Mouse (Mus musculus): ENCODE results near the gene Trp53tg5.

The Trp53tg5 gene

DNA sequence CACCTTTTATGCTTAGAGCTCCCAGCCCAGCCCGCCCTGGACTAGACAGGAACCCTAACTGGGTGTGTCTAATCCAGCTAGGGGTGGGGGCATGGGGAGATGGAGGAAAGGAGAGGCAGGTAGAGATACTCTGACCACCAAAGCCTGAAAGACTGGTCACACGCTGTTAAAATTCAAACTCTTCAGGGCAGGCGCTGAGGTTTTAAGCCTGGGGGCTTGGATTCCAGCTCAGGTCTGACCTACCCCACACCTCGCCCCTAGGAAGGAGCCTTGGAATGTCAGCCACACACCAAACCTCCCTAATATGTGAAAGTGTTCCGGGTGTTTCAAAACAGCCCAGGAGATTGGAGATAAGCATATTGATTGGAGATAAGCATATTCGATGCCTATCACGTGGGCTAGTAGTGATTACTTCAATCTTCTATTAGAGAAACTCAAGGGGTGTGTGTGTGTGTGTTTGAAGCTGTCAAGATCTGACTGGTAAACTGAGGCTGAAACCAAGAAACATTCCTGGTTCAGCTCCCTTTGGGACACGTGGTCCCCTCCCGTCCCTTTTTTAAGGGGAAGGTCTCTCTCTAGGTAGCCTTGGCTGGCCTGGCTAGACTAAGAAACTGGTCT lies 40.1 kb downstream of the Trp53tg5 start:
- no peak for DNase-seq (ENCODE audit: low read depth, low spot score)

GRCm38 (mm10) chr2:164432541-164433191 lies 40.9 kb downstream of the Trp53tg5 start:
- no peak for DNase-seq (ENCODE audit: low read depth, low spot score)

DNA sequence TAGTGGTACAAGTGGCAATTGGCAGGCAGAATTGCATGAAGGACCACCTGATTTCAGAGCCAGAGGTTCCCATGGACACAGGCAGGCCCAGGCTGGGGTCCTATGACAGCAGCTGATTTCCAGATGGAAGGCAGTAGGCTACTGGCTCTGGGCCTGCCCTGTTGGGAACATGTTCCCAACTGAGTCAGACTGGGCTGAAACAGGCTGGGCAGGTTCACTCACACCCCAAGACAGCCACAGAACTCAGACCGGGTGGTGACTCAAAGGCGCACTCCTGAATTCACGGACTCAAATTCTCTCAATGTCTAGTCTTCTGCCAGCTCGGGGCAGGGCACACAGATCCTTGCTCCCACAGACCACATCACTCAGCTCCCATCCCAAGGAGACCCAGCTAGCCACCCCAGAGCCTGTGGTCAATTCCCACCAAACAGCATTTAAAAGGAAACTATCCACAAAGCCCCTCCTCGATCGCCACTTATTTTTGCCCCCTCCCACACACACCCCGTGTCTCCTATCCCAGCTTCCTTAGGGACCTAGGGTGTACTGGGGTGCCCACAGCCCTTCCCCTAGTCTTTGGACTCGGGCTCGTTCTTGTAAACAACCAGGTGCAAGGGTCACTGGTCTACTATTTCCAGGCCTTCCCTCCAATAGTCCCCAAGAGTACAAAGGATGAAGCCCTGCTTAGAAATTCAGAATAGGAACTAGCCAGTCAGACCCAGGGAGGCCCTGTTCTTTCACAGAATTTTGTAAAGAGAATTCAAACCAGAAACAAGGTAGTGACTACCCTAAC lies 41.7 kb downstream of the Trp53tg5 start:
- no peak for DNase-seq (ENCODE audit: low read depth, low spot score)

GRCm38 (mm10) chr2:164430697-164431096 lies 42.8 kb downstream of the Trp53tg5 start:
- DNase-seq (ENCODE audit: low read depth, low spot score), result no peak

- no peak for DNase-seq (ENCODE audit: low read depth, low spot score)
Measured at GRCm38 (mm10) chr2:164429881-164430615, 43.5 kb downstream of the Trp53tg5 start.

- no peak for DNase-seq (ENCODE audit: low read depth, low spot score)
Measured at GRCm38 (mm10) chr2:164428451-164428850, 45.1 kb downstream of the Trp53tg5 start.

DNA sequence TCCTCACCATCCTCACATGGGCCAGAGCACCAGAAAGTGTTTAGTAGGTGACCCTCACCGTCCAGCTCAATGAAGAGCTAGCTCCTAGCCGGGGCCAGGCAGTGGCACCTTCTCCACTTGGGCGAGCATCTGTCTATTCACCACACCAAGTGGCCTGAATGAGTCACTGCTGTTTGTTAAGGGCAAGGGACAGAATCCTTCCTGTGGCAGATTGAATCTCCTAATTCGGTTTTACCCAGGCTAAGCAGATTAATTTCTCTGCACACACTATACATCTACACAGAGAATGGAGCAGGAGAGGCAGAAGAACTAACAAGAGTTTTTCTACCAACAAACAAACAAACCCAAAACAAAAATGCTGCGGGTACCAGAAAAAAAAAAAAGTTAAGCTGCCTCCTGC lies 46.6 kb downstream of the Trp53tg5 start:
- DNase-seq (ENCODE audit: low read depth, low spot score), result no peak

- no peak for DNase-seq (ENCODE audit: low read depth, low spot score)
Measured at GRCm38 (mm10) chr2:164426121-164426520, 47.4 kb downstream of the Trp53tg5 start.

DNA sequence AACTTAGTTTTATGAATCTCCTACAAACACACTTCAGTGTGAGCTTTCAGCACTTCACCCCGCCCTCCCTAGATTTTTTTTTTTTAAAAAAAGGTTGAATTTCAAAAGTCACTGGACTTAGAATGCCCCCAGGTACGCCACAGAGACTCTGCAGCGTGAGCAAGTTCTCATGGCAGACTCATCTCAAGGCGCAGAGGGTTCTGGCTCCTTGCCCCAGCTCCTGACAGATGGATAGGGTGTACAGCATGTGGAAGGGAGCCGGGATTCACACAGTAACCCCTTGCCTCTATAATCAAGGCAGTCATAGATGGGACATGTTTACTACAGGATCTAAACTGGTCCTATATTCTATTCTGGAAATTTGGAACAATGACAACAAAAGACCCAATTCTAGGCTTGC lies 48.1 kb downstream of the Trp53tg5 start:
- DNase-seq (ENCODE audit: low read depth, low spot score), result no peak

- no peak for DNase-seq (ENCODE audit: low read depth, low spot score)
Measured at GRCm38 (mm10) chr2:164424406-164424805, 49.1 kb downstream of the Trp53tg5 start.

DNA sequence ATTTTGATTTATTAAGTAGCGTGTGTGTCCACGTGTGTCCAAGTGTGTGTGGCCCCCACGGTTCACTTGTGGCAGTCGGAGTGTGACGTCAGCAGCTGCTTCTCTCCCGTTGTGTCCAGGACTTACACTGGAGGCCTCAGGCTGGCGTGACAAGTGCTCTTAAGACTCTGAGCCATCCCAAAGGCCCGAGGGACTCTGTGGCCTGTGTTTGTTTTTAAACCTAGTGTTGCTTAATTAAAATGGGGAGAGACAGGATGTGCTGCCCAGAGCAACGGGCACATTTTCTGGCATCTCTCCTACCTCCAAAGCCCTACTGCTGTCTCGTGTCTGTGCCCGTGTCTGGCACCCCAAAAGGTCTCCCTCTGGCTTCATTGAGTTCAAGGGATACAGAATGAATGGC lies 50.1 kb downstream of the Trp53tg5 start:
- DNase-seq (ENCODE audit: low read depth, low spot score), result no peak

- no peak for DNase-seq (ENCODE audit: low read depth, low spot score)
Measured at GRCm38 (mm10) chr2:164422675-164423393, 50.7 kb downstream of the Trp53tg5 start.

DNA sequence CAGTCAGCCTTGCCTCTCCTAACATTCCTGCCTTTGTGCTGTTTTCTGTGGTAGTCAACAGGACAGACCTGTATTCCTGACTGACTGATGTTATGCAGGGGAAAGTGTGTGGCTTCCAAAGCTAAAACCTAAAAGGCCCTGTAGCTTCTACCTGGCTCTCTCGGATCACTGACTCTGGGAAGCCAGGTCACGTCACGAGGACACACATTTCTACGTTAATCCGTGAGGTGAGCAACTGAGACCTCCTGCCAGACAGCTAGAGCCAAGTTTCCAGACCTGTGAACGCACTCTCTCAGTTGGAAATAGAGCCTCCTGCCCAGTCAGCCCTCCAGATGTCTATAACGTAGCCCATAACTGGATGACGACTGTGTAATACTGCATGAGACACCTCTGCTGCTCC lies 51.5 kb downstream of the Trp53tg5 start:
- DNase-seq (ENCODE audit: low read depth, low spot score), result no peak

- DNase-seq (ENCODE audit: low read depth, low spot score), result no peak
Measured at GRCm38 (mm10) chr2:164421306-164421705, 52.2 kb downstream of the Trp53tg5 start.
